Mouse (Mus musculus): Measurements from ENCODE around the gene Garem2. TPM values are rescaled to one million over a fixed set of nuclear protein-coding genes. Genes with fewer than 3 reads are reported as not detected.

Garem2 gene
- total and polyA plus RNA-seq, 3 experiments, result 0.21 TPM; not detected in 2

DNA sequence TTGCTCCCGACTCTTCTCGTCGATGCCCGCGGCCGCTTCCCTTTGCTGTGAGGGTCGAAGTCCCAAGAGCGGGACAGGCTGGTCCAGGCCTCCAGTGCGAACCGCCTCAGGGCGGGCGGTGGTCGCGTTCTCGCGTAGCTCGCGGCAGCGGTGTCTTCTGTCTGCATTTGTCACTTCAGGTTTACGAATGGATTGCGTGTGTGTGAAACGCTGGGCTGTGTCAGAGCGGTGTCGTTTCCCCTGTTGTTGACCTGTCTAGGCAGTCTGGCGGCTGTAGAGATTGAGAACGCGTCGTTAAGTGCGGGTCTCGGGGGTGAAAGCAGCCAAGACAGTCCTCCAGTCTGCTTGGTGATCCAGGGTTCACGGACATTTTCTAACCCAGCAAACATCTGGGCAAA is 50.4 kb downstream of the Garem2 start:
- DNase-seq (ENCODE audit: extremely low read depth), result peak; percentile 41
- H3K27me3 ChIP-seq (replicated peaks), result no peaks in the 10 kb centered on the region
- H3K4me2 ChIP-seq (ENCODE audit: insufficient read depth, low read depth, poor library complexity, severe bottlenecking), result 0 out of 2 replicates have a peak overlapping the region, but pooled peaks have one; percentile 98
- peak overlapping the region; percentile 77 to 93 (median 82) for H3K4me3 ChIP-seq (replicated peaks in 1 of 3; ENCODE audit: low read depth in 2 of 3, low read length in 2 of 3, poor library complexity in 1 of 3)
- H3K27ac ChIP-seq (ENCODE audit: insufficient read depth, low read depth), result peak overlapping the region; percentile 70
- in situ Hi-C loops (cut with MboI; ENCODE audit: low pct_ligation_motif_present, low pct_unique_long_range_greater_than_20kb, low sequenced_read_pairs), result no loop called here
- peaks cover 2 to 25% of the 10 kb centered on the region in 2 experiments; a peak in 3 of 4 replicates for H3K4me1 ChIP-seq (ENCODE audit: control insufficient read depth in 1 of 2, insufficient read depth in 2 of 2)
- no peaks in the 10 kb centered on the region for H3K9me3 ChIP-seq (replicated peaks; ENCODE audit: low read length)
- H3K36me3 ChIP-seq (replicated peaks in 1 of 2; ENCODE audit: control insufficient read depth in 1 of 2, insufficient read depth in 1 of 2, low read length in 1 of 2), result peaks cover 0 to 14% of the 10 kb centered on the region in 2 experiments
- peak overlapping the region; percentile 57 for H3K9ac ChIP-seq (ENCODE audit: insufficient read depth, low read depth)
- TF ChIP-seq JUN (IDR thresholded peaks at IDR 0.05; ENCODE audit: insufficient read depth, low read depth, low read length) (no peak), MYC (IDR thresholded peaks at IDR 0.05; ENCODE audit: low read depth, low read length) (no peak), ZMIZ1 (IDR thresholded peaks at IDR 0.05; ENCODE audit: low read depth, low read length) (no peak), ELF1 (IDR thresholded peaks at IDR 0.05; ENCODE audit: low read depth, low read length) (no peak), ZNF384 (IDR thresholded peaks at IDR 0.05; ENCODE audit: low read depth, low read length) (no peak), JUND (conservative IDR thresholded peaks at IDR 0.05; ENCODE audit: low read depth, low read length) (no peak), EP300 (IDR thresholded peaks at IDR 0.05; ENCODE audit: low read length) (no peak), CHD2 (IDR thresholded peaks at IDR 0.05; ENCODE audit: low read length) (no peak), SIN3A (IDR thresholded peaks at IDR 0.05; ENCODE audit: low read length) (no peak), POLR2AphosphoS2 (IDR thresholded peaks at IDR 0.05; ENCODE audit: low read depth, low read length) (no peak), PAX5 (IDR thresholded peaks at IDR 0.05; ENCODE audit: low read length) (no peak), CHD1 (IDR thresholded peaks at IDR 0.05; ENCODE audit: low read depth, low read length) (no peak; the same call in 1 of the 2 replicates), ZKSCAN1 (IDR thresholded peaks at IDR 0.05; ENCODE audit: borderline replicate concordance, low read depth, low read length) (no peak)
- peaks cover 36% of the 10 kb centered on the region for H3K79me2 ChIP-seq (replicated peaks; ENCODE audit: control insufficient read depth, extremely low read depth, insufficient read depth, poor library complexity, severe bottlenecking)
- dilution Hi-C loops (cut with MboI; ENCODE audit: extremely low pct_ligation_motif_present, extremely low pct_unique_long_range_greater_than_20kb, low sequenced_read_pairs), result no loop called here

DNA sequence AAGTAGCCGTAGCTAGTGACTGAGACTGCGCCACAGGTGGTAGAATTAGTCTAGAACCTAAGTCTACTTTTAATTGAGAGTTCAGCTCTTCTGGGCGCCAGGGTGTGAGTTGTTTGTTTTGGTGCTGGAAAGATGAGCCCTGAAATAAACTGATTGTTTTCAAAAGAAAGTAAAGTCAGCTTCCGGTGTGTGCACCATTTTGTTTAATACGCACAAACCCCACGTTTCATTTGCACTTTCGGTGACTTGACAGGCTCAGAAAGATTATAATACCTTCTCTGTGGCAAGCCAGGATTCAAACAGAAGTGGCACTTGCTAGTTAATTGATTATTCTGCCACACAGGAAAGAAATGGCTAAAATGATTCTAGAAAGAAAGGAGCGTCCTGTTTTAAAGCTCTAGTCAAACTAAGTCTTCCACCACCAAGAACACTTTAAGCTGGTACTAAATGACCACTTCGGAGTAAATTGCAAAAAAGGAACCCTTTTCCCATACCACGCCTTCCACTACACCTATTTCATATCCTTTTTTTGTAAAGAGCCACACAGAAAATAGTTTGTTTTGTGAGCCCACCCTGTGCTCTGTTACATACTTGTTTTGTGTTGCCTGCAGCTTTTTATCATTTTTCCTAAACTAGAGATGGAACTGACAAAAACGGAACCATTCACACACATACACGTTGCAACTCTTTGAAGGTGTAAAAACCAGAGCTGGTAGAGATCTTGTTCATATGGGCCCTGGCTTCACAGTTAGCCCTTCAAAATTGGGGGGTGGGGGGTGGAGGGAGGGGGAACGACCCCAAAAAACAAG is 51.1 kb downstream of the Garem2 start:
- H3K27me3 ChIP-seq (replicated peaks), result no peaks in the 10 kb centered on the region
- H3K4me1 ChIP-seq (ENCODE audit: control insufficient read depth in 1 of 2, insufficient read depth in 2 of 2), result peaks cover 2 to 25% of the 10 kb centered on the region in 2 experiments; a peak in 3 of 4 replicates
- H3K4me2 ChIP-seq (ENCODE audit: insufficient read depth, low read depth, poor library complexity, severe bottlenecking), result peak overlapping the region; percentile 98
- peaks cover 38% of the 10 kb centered on the region for H3K79me2 ChIP-seq (replicated peaks; ENCODE audit: control insufficient read depth, extremely low read depth, insufficient read depth, poor library complexity, severe bottlenecking)
- peak overlapping the region; percentile 70 for H3K27ac ChIP-seq (ENCODE audit: insufficient read depth, low read depth)
- H3K36me3 ChIP-seq (replicated peaks in 1 of 2; ENCODE audit: control insufficient read depth in 1 of 2, insufficient read depth in 1 of 2, low read length in 1 of 2), result peaks cover 0 to 21% of the 10 kb centered on the region in 2 experiments
- peak; percentile 33 for DNase-seq (ENCODE audit: extremely low read depth)
- no peaks in the 10 kb centered on the region for H3K9me3 ChIP-seq (replicated peaks; ENCODE audit: low read length)
- in situ Hi-C loops (cut with MboI; ENCODE audit: low pct_ligation_motif_present, low pct_unique_long_range_greater_than_20kb, low sequenced_read_pairs), result no loop called here
- H3K4me3 ChIP-seq (replicated peaks in 1 of 3; ENCODE audit: low read depth in 2 of 3, low read length in 2 of 3, poor library complexity in 1 of 3), result peak overlapping the region; percentile 77 to 93 (median 82)
- TF ChIP-seq POLR2A (IDR thresholded peaks at IDR 0.05; ENCODE audit: low read depth, low read length), result no peak
- TF ChIP-seq MXI1 (IDR thresholded peaks at IDR 0.05; ENCODE audit: low read depth, low read length), result peak; percentile 69; the same call in 1 of the 2 replicates
- no peak for TF ChIP-seq UBTF (IDR thresholded peaks at IDR 0.05; ENCODE audit: low read depth, low read length)
- TF ChIP-seq JUND (conservative IDR thresholded peaks at IDR 0.05; ENCODE audit: low read depth, low read length), result no peak
- TF ChIP-seq KAT2A (IDR thresholded peaks at IDR 0.05; ENCODE audit: insufficient replicate concordance, low read length), result no peak
- TF ChIP-seq ETS1 (conservative IDR thresholded peaks at IDR 0.05; ENCODE audit: low read depth, low read length), result no peak
- TF ChIP-seq NRF1 (IDR thresholded peaks at IDR 0.05; ENCODE audit: low read depth, low read length), result no peak
- no peak for TF ChIP-seq MAZ (IDR thresholded peaks at IDR 0.05; ENCODE audit: low read depth, low read length)
- no peak for TF ChIP-seq PAX5 (IDR thresholded peaks at IDR 0.05; ENCODE audit: low read length)
- peak; percentile 67; the same call in 1 of the 2 replicates for TF ChIP-seq CHD1 (IDR thresholded peaks at IDR 0.05; ENCODE audit: low read depth, low read length)
- no peak for TF ChIP-seq CHD2 (IDR thresholded peaks at IDR 0.05; ENCODE audit: low read length)
- no peak for TF ChIP-seq MYC (IDR thresholded peaks at IDR 0.05; ENCODE audit: low read depth, low read length)
- TF ChIP-seq RAD21 (IDR thresholded peaks at IDR 0.05; ENCODE audit: low read depth, low read length), result no peak
- no peak for TF ChIP-seq MEF2A (IDR thresholded peaks at IDR 0.05; ENCODE audit: borderline replicate concordance, low read depth, low read length)
- TF ChIP-seq E2F4 (IDR thresholded peaks at IDR 0.05; ENCODE audit: insufficient replicate concordance, low read depth, low read length), result no peak
- no peak for TF ChIP-seq ZC3H11A (IDR thresholded peaks at IDR 0.05; ENCODE audit: low read depth, low read length)
- no peak for TF ChIP-seq TBP (conservative IDR thresholded peaks at IDR 0.05; ENCODE audit: low read depth, low read length)
- TF ChIP-seq MAX (IDR thresholded peaks at IDR 0.05; ENCODE audit: low read length), result no peak
- TF ChIP-seq SIN3A (IDR thresholded peaks at IDR 0.05; ENCODE audit: low read length), result peak; percentile 74
- no peak for TF ChIP-seq BHLHE40 (IDR thresholded peaks at IDR 0.05; ENCODE audit: low read depth, low read length)
- H3K9ac ChIP-seq (ENCODE audit: insufficient read depth, low read depth), result peak overlapping the region; percentile 57
- dilution Hi-C loops (cut with MboI; ENCODE audit: extremely low pct_ligation_motif_present, extremely low pct_unique_long_range_greater_than_20kb, low sequenced_read_pairs), result no loop called here
